Mouse (Mus musculus) inflammation-experienced regulatory T-cells, adult 6 months (primary cell): Measurements from ENCODE around the gene Catip. TPM values are rescaled to one million over a fixed set of nuclear protein-coding genes. Genes with fewer than 3 reads are reported as not detected.

Source experiments
- ATAC-seq: one replicate; pipeline ENCODE4 v1.8.0; 2017
- polyA plus RNA-seq, 3 experiments: library from polyadenylated mRNA; unstranded; fragments of 100-300 nt; shearing (Covaris generic); gene quantifications; one replicate each; pipeline ENCODE4 v1.2.1; 2017

Gene Catip
- polyA plus RNA-seq, 3 experiments from 2014 or later, result not detected

DNA sequence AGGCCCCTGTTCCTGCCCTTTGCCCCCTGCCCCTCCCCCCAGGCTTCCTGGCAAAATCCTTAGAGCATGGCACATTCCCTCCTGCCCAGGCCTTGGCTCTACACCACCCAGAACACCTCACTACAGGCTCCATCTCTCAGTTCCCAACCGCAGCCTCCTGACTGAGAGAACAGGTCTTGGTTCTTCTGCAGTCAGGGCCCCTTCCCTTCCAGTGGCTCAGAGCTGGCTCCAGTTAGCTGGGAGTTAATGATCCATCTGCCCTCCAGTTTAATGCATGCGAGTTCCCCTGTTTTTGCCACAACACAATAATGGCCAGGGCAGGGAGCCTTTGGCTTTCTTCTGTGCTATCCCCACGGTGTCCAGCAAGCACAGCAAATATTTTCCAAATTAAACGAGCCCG, 18.7 kb upstream of the Catip start:
- ATAC-seq, result no peak

DNA sequence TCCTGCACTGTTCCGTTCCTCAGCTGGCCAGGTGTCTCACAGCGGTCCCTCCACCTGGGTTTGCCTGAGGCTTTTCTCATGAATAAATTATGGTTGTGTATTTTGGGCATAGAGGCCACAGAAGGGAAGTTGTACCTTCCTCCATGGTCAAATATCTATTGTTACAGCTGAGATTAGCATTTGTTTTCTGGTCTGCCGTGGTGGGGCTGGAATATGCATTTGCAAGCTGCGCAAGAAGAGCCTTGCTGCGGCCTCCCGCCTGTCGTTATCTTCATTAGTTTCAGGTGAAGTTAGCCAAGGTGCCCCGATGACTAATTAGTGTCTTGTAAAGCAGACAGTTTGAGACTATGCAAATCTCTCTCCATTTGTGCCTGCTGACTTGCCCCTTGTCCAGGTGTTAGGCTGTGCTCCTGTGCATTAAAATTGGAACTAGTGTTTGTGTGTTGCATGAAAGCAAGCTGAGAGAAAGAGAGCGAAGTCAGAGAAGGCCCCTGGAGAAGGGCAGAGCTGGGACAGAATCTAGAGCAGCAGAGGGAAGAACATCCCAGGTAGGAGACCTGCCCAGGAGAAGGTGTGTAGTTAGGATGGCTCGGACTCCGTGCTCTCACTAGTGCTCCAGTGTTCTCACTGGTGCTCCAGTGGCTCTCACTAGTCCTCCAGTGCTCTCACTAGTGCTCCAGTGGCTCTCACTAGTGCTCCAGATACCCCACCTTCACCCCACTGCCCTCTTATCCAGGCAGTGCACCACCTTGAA, 17.6 kb upstream of the Catip start:
- ATAC-seq, result no peak

GRCm38 (mm10) chr1:74351185-74351769, 10.6 kb upstream of the Catip start:
- ATAC-seq, result peak; percentile 52

- ATAC-seq, result no peak
These were observed 9.3 kb upstream of the Catip start for GRCm38 (mm10) chr1:74352532-74353096.

DNA sequence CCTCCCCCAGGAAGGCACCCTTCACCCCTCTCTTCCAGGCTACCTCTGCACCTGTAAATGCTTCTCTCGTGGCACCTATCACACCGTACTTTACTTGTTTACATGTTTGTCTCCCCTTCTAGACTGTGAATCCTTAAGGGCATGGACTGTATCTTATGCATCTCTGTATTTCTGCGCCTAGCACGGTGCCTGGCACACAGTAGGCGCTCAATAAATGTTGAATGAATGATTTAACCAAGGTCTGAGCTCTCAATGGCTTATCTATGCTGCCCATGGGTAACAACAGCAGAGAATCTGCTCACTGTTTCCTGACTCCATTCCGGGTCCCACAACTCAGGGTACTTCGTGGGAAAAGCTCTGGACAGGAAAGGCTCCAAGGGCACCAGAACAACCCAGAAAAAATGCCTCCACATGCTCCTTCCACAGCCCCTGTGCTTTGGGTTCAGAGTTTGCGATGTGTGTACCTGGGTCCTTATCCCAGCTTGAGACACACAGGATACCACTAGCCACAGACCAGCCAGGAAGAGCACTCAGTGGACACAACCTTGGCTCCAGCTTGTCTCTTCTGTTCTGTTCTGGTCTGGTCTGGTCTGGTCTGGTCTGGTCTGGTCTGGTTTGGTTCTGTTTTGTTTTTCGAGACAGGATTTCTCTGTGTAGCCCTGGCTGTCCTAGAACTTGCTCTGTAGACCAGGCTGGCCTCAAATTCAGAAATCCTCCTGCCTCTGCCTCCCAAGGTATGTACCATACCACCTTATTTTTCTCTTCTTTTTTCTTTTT, 8.3 kb upstream of the Catip start:
- ATAC-seq, result no peak

- no peak for ATAC-seq
These were observed 4.4 kb upstream of the Catip start for GRCm38 (mm10) chr1:74357531-74357930.

DNA sequence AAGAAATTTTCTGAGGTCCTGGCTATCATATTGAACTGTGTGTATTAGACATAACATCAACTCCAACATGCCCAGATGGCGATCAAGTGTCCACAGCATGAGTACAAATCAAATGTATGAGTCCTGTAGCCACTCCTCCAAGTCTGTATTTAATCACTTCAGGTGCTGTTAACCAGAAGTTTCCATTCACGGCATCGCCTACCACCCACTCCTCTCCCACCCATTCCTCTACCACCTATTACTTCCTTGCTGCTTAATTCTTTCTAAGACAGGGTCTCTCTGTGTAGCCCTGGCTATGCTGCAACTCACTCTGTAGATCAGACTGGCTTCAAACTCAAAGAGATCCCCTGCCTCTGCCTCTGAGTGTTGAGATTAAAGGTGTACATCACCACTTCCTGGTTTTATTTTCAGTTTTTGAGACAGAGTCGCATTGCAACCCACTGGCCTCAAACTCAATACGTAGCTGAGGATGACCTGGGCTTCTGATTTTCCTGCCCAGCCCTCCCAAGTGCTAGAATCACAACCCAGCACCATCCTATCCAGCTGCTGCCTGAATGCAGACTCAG, 1.9 kb upstream of the Catip start:
- ATAC-seq, result peak; percentile 63

- no peak for ATAC-seq
These were observed 669 bp downstream of the Catip start for GRCm38 (mm10) chr1:74362325-74363229.

GRCm38 (mm10) chr1:74363437-74363836, 1.5 kb downstream of the Catip start:
- ATAC-seq, result no peak

- no peak for ATAC-seq
These were observed 2.4 kb downstream of the Catip start for GRCm38 (mm10) chr1:74364270-74364669.

- no peak for ATAC-seq
These were observed 6.2 kb downstream of the Catip start for GRCm38 (mm10) chr1:74367886-74368645.

DNA sequence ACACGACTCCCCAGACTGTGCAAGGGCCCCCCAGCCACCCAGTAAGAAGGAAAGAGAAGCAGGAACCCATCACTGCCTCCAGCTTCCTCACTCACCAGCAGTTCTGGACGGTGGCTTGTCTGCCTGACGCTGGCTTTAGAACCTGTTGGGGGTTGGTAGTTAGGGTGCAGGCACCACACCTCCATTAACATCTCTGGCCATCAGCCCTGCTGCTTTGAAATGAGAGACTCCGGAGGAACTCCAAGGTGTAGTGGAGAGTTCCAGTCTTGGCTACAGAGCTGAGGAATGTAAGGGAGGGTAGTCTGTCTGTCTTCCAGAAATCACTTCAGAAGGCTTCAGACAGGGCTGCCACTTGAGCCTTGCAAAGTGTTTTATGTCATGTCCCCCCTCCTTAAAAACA, 8.1 kb downstream of the Catip start:
- no peak for ATAC-seq

DNA sequence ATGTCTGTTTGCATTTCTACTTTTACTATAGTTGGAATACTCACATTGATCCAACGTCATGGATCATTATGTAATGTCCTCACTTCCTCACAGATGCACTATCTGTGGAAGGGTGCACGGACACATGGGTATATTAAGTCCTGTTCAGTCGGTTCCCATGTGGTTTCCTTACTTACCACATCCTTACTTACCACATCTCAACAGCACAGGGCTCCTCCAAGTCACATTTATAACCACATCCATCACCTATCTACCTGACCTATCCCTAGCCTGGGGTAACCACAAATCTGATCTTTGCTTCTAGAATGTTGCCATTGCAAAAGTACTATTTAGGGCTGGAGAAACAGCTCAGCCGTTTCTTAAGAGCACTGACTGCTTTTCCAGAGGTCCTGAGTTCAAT, 11.5 kb downstream of the Catip start:
- no peak for ATAC-seq

DNA sequence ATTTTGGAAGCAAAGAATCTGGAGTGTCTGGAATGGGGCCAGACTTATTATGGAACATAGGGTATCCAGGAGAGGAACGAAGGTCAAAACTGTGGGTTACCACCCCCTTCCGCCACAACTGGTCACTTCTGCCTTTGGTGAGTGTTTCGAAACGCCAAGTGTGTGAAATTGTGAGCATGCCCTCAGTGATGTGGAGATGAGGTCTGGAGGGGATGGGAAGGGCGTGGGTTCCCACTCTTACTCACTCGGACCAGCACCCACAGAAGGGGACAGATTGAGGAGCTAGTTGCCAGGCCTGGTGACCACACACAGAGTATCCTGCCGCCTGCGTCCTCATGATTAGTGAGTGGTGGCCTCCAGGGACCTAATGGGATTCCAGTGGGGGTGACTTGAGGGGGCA, 13.1 kb downstream of the Catip start, which contains the start of gene Slc11a1:
Slc11a1 (plus strand) TSS at position 216 of the 400 bp plus-strand sequence.
- no peak for ATAC-seq

- no peak for ATAC-seq
These were observed 13.7 kb downstream of the Catip start for GRCm38 (mm10) chr1:74375561-74375960.

GRCm38 (mm10) chr1:74376396-74376795, 14.5 kb downstream of the Catip start:
- no peak for ATAC-seq

DNA sequence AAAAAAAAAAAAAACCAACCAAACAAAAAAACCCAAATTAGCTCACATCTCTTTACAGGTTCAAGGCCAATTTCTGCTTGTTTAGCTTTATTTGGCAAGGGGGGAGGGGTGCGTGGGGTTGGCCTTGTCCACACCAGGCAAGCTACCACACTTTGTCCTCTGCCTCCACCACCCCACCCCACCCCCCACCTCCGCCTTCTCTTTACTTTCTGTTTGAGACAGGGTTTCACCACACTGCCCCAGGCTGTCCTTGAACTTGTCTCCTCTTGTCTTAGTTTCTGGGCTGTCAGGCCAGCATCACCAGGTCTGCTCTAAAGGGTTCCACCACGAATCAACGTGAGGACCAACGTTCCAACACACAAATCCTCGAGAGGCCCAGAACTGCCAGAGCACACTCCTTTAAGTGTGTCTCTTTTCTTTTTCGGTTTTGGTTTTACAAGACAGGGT, 17.2 kb downstream of the Catip start:
- no peak for ATAC-seq

DNA sequence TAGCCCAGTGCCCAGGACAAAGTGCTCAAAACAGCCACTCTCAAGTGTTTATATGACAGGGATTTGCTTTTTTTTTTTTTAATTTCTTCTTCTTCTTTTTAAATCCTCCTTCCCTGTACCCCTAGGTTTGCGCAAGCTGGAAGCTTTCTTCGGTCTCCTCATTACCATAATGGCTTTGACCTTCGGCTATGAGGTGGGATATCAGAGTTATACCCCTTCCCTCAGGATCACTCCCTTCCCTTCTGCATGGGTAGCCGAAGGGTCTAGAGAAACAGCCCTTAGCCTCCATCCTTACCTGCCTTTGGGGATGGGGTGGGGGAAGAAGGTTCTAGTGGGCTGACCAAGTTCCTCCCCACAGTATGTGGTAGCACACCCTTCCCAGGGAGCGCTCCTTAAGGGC, 18.6 kb downstream of the Catip start:
- ATAC-seq, result no peak

GRCm38 (mm10) chr1:74381588-74382021, 19.7 kb downstream of the Catip start:
- ATAC-seq, result no peak

GRCm38 (mm10) chr1:74383385-74383784, 21.5 kb downstream of the Catip start:
- no peak for ATAC-seq

DNA sequence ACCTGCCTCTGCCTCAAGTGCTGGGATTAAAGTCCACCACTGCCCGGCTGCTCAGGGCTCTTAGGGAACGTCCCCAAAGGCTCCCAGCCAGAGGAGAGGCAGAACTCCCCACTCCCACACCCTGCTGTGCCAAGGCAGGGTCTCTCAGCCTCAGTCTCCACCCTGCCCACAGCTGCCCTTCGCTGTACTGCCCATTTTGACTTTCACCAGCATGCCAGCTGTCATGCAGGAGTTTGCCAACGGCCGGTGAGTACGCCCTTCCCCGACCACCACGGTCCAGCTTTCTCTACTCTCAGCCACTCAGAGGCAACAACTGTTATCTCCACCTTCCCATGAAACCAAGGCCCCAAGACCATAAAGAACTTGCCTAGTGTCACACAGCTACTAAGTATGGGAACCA, 22.6 kb downstream of the Catip start:
- no peak for ATAC-seq
